Mouse (Mus musculus): ENCODE results near the gene Gla.

- TF ChIP-seq CTCF (IDR thresholded peaks at IDR 0.05; ENCODE audit: low read depth) (peak; percentile 34), EP300 (IDR thresholded peaks at IDR 0.05; ENCODE audit: low read depth) (no peak)
Measured at GRCm38 (mm10) chrX:134609472-134609871, 8.5 kb upstream of the Gla start.

Measured in heart, postnatal 0 days (tissue).